ENCODE assay signal across 8 mouse cellular contexts in the genomic region with DNA sequence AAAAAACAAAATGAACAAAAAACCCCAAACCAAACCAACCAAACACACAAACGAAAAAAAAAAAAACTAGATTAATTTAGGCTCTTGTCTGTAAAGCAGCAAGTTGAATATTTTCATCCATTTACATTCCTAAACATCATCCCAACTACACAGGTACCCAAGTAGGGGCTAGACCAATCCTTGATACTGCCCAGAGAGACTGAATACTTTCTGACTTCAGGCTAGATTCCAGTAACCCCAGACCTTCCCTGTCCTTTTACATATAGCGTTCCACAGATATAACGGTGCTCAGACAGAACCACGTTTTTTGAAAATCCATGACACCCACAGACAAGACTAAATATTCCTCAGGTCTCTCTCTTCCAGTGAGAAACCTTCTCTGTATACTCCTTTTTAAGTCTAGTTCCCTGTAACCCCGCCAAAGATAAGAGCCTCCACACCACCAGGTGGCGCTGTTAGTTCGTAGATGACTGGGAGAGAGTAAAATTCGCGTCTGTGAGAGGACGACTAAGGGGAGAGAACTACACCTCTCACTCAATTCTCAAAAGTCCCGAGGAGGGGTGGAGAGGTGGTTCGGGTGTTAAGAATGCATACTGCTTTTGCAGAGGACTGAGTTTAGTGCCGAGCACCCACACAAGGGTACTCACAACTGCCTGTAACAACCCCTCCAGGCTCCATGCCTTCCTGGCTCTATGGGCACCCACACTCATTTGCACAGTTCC. TPM values are rescaled to one million over a fixed set of nuclear protein-coding genes. Genes with fewer than 3 reads are reported as not detected.
DNase-seq lines count a peak whose midpoint lies in the region; ATAC-seq lines count a peak whose summit lies in the region.

No protein-coding gene starts in this region.

- H3K9ac ChIP-seq in embryonic facial prominence, embryonic 12.5 days, result peak overlapping the region; percentile 50
- H3K9ac ChIP-seq in limb, embryonic 13.5 days, result peak overlapping the region; percentile 59
- peak overlapping the region; percentile 37; the same call in 1 of the 2 replicates for H3K9ac ChIP-seq in midbrain, embryonic 15.5 days

- no peaks in the 10 kb centered on the region for H3K27me3 ChIP-seq in embryonic facial prominence, embryonic 12.5 days
- H3K27me3 ChIP-seq in limb, embryonic 13.5 days, result no peaks in the 10 kb centered on the region
- H3K27me3 ChIP-seq in midbrain, embryonic 15.5 days (replicated peaks), result no peaks in the 10 kb centered on the region

- DNase-seq in cerebellum, adult 11 months, result peak; percentile 40
- peak; percentile 69 to 86 for DNase-seq in heart, adult 9 months (ENCODE audit: low spot score in 2 of 2)
- peak; percentile 93 for DNase-seq in kidney, adult 9 months
- DNase-seq in spleen, adult 18-20 months, result peak; percentile 68 to 89

- 10% methylated on average over 13 of the region's 13 CpGs for WGBS in embryonic facial prominence, embryonic 12.5 days
- 13% methylated on average over 13 of the region's 13 CpGs for WGBS in limb, embryonic 13.5 days
- WGBS in midbrain, embryonic 15.5 days, result 7% methylated on average over 13 of the region's 13 CpGs

- peak overlapping the region; percentile 59; the same call in 1 of the 2 replicates for H3K27ac ChIP-seq in embryonic facial prominence, embryonic 12.5 days
- H3K27ac ChIP-seq in limb, embryonic 13.5 days, result no peak overlapping the region
- H3K27ac ChIP-seq in midbrain, embryonic 15.5 days, result peak overlapping the region; percentile 45

- H3K9me3 ChIP-seq in embryonic facial prominence, embryonic 12.5 days, result no peaks in the 10 kb centered on the region
- no peaks in the 10 kb centered on the region for H3K9me3 ChIP-seq in limb, embryonic 13.5 days
- no peaks in the 10 kb centered on the region for H3K9me3 ChIP-seq in midbrain, embryonic 15.5 days

- ATAC-seq in cerebellum, adult (ENCODE audit: insufficient number of reproducible peaks, low FRiP score, low TSS enrichment), result no peak
- peak; percentile 75 for ATAC-seq in embryonic facial prominence, embryonic 12.5 days (ENCODE audit: insufficient number of reproducible peaks, insufficient read depth, low FRiP score, low TSS enrichment)
- ATAC-seq in limb, embryonic 13.5 days (ENCODE audit: low FRiP score, low read depth), result peak; percentile 67
- peak; percentile 93 for ATAC-seq in midbrain, embryonic 15.5 days (replicated peaks)

- H3K4me3 ChIP-seq in embryonic facial prominence, embryonic 12.5 days, result peak overlapping the region; percentile 45
- H3K4me3 ChIP-seq in limb, embryonic 13.5 days, result peak overlapping the region; percentile 46
- H3K4me3 ChIP-seq in midbrain, embryonic 15.5 days, result peak overlapping the region; percentile 49

- H3K4me2 ChIP-seq in embryonic facial prominence, embryonic 12.5 days (replicated peaks), result peak overlapping the region; percentile 52
- peak overlapping the region; percentile 56 for H3K4me2 ChIP-seq in limb, embryonic 13.5 days (replicated peaks)
- peak overlapping the region; percentile 62 for H3K4me2 ChIP-seq in midbrain, embryonic 15.5 days

- no peaks in the 10 kb centered on the region for H3K36me3 ChIP-seq in embryonic facial prominence, embryonic 12.5 days
- H3K36me3 ChIP-seq in limb, embryonic 13.5 days, result no peaks in the 10 kb centered on the region
- no peaks in the 10 kb centered on the region for H3K36me3 ChIP-seq in midbrain, embryonic 15.5 days (replicated peaks)

- H3K4me1 ChIP-seq in embryonic facial prominence, embryonic 12.5 days, result no peaks in the 10 kb centered on the region
- H3K4me1 ChIP-seq in limb, embryonic 13.5 days, result no peaks in the 10 kb centered on the region
- H3K4me1 ChIP-seq in midbrain, embryonic 15.5 days, result no peaks in the 10 kb centered on the region

RNA-seq across cellular contexts. Expression of a gene that starts 31.2 kb away (rescaled TPM):
- polyA plus RNA-seq in embryonic facial prominence, embryonic 12.5 days (2016; fragmentation: Nextera tagmentation; extraction: Ambion mirVana), result 4.2 and 5.3 TPM in 2 replicates
- 1.8 and 2.2 TPM in 2 replicates for polyA plus RNA-seq in limb, embryonic 13.5 days (2015; fragmentation: Nextera tagmentation; extraction: Ambion mirVana)
- 1.9 and 2.2 TPM in 2 replicates for polyA plus RNA-seq in midbrain, embryonic 15.5 days (2015; fragmentation: Nextera tagmentation; extraction: Ambion mirVana)

RNA-seq across cellular contexts. Expression of a gene that starts 49.5 kb away (rescaled TPM):
- polyA plus RNA-seq in embryonic facial prominence, embryonic 12.5 days (2016; fragmentation: Nextera tagmentation; extraction: Ambion mirVana), result not detected in 2 replicates
- polyA plus RNA-seq in limb, embryonic 13.5 days (2015; fragmentation: Nextera tagmentation; extraction: Ambion mirVana), result not detected in 2 replicates
- not detected in 2 replicates for polyA plus RNA-seq in midbrain, embryonic 15.5 days (2015; fragmentation: Nextera tagmentation; extraction: Ambion mirVana)

RNA-seq across cellular contexts. Expression of a gene that starts 59.4 kb away (rescaled TPM):
- 71.1 and 76.0 TPM in 2 replicates for polyA plus RNA-seq in embryonic facial prominence, embryonic 12.5 days (2016; fragmentation: Nextera tagmentation; extraction: Ambion mirVana)
- 84.1 and 103 TPM in 2 replicates for polyA plus RNA-seq in limb, embryonic 13.5 days (2015; fragmentation: Nextera tagmentation; extraction: Ambion mirVana)
- 20.2 and 22.2 TPM in 2 replicates for polyA plus RNA-seq in midbrain, embryonic 15.5 days (2015; fragmentation: Nextera tagmentation; extraction: Ambion mirVana)

Comparison
In these comparisons a context has a peak if more than half of its experiments do, and no peak if none do; other contexts are left out.
1. DNase-seq: peak in every context shown above with its lines; median percentile 93 in kidney, adult 9 months; 78 in spleen, adult 18-20 months; 78 in heart, adult 9 months; 40 in cerebellum, adult 11 months.